Mouse (Mus musculus) MEL (cell line): Measurements from ENCODE around the gene Lamb1.

Source experiments
- CTCF ChIP-seq, 3 experiments: IDR thresholded peaks in 2 of 3; conservative IDR thresholded peaks in 1 of 3; 2 replicates each; pipeline ENCODE4 v1.5.1; 2011 to 2012; ENCODE audit warnings: low read length in 3 of 3, low read depth in 2 of 3, mild to moderate bottlenecking in 2 of 3, improper control_type of control experiment in 1 of 3, inconsistent platforms in 1 of 3, mixed read lengths in 1 of 3, moderate library complexity in 1 of 3; ENCODE audit not compliant: control insufficient read depth in 1 of 3, insufficient read depth in 1 of 3, poor library complexity in 1 of 3, severe bottlenecking in 1 of 3
- EP300 ChIP-seq, 2 experiments: IDR thresholded peaks; 2 replicates each; pipeline ENCODE4 v1.6.1; 2011; ENCODE audit warnings: improper control_type of control experiment in 2 of 2, low read length in 2 of 2, low read depth in 1 of 2, mild to moderate bottlenecking in 1 of 2
- POLR2A ChIP-seq, 2 experiments: IDR thresholded peaks; 2 replicates each; pipeline ENCODE4 v1.6.1; 2011 to 2012; ENCODE audit warnings: low read length in 2 of 2, mild to moderate bottlenecking in 2 of 2, control low read depth in 1 of 2, improper control_type of control experiment in 1 of 2, low read depth in 1 of 2, moderate library complexity in 1 of 2; ENCODE audit not compliant: control insufficient read depth in 1 of 2, insufficient read depth in 1 of 2, poor library complexity in 1 of 2
- RCOR1 ChIP-seq: IDR thresholded peaks from 2 replicates; pipeline ENCODE4 v1.6.1; 2012; ENCODE audit warnings: low read depth, mild to moderate bottlenecking, inconsistent platforms, low read length, improper control_type of control experiment
- TAL1 ChIP-seq: IDR thresholded peaks from 2 replicates; pipeline ENCODE4 v1.6.1; 2012; ENCODE audit warnings: mild to moderate bottlenecking, inconsistent platforms, low read length, moderate library complexity, mixed read lengths
- USF1 ChIP-seq: IDR thresholded peaks from 2 replicates; pipeline ENCODE4 v1.6.1; 2014; ENCODE audit warnings: low read depth, mild to moderate bottlenecking, inconsistent platforms, low read length, improper control_type of control experiment, moderate library complexity
- ZMIZ1 ChIP-seq: IDR thresholded peaks from 2 replicates; pipeline ENCODE4 v1.6.1; 2012; ENCODE audit warnings: low read depth, mild to moderate bottlenecking, inconsistent platforms, low read length, improper control_type of control experiment, moderate library complexity

GRCm38 (mm10) chr12:31306075-31306675 lies 41.1 kb downstream of the Lamb1 start:
- TF ChIP-seq EP300 (IDR thresholded peaks at IDR 0.05; ENCODE audit: low read depth in 1 of 2, low read length in 2 of 2), result no peak
- no peak for TF ChIP-seq CTCF (IDR thresholded peaks at IDR 0.05 in 2 of 3, conservative IDR thresholded peaks at IDR 0.05 in 1 of 3; ENCODE audit: control insufficient read depth in 1 of 3, insufficient read depth in 1 of 3, low read depth in 2 of 3, low read length in 3 of 3, poor library complexity in 1 of 3, severe bottlenecking in 1 of 3)
- TF ChIP-seq TAL1, result no peak
- no peak for TF ChIP-seq ZMIZ1
- TF ChIP-seq USF1, result no peak
- no peak for TF ChIP-seq RCOR1
- TF ChIP-seq POLR2A (IDR thresholded peaks at IDR 0.05; ENCODE audit: control insufficient read depth in 1 of 2, insufficient read depth in 1 of 2, low read depth in 1 of 2, low read length in 2 of 2, poor library complexity in 1 of 2), result no peak
